Mouse (Mus musculus) C2C12 (cell line): ENCODE results near the gene Sned1.

Source experiments
- CEBPB ChIP-seq: IDR thresholded peaks from one replicate; pipeline ENCODE4 v1.6.1; 2011; ENCODE audit warnings: low read depth, mild to moderate bottlenecking, control low read depth, moderate library complexity
- CTCF ChIP-seq: IDR thresholded peaks from one replicate; pipeline ENCODE4 v1.5.1; 2011; ENCODE audit not compliant: control insufficient read depth, insufficient read depth, insufficient read length
- MYOD1 ChIP-seq: IDR thresholded peaks from one replicate; pipeline ENCODE4 v1.6.1; 2011; ENCODE audit warnings: low read depth; ENCODE audit not compliant: control insufficient read depth, insufficient read length

- no peak for TF ChIP-seq CTCF
- TF ChIP-seq CEBPB: no peak
- no peak for TF ChIP-seq MYOD1
Measured at GRCm38 (mm10) chr1:93227303-93227975, 8.2 kb upstream of the Sned1 start.
